Mouse (Mus musculus) v-Abl transformed pro-B cells (cell line): ENCODE data around the gene Tubg1.

Source experiments
- in situ Hi-C, 2 experiments: fragments of 400-800 bp; cut with MboI; formaldehyde crosslinking; loops; one replicate each; pipeline ENCODE4 v1.15.1; 2025; ENCODE audit not compliant: unreplicated experiment in 2 of 2

Tubg1 gene

GRCm38 (mm10) chr11:101161551-101161950 is 41.8 kb downstream of the Tubg1 start:
- in situ Hi-C loops: no loop called here

DNA sequence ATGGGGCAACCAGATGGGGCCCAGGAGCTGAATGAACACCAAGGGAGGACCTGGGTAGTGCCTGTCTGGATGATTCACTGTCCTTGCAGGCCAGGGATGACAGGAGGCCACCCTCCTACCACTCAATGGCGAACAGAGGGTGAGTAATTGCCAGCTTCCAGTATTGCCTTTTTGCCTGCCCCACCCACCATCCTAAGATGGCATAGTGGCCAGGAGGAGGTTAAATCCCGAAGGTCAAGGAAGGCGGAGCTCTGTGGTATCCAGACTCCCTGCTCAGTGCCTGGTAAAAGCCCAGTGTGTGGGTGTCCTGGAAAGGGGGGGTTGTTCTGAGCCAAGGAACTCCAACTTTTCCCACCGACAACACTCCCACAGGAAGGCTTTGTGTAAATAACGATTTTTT is 42.6 kb downstream of the Tubg1 start:
- in situ Hi-C loops: no loop called here

DNA sequence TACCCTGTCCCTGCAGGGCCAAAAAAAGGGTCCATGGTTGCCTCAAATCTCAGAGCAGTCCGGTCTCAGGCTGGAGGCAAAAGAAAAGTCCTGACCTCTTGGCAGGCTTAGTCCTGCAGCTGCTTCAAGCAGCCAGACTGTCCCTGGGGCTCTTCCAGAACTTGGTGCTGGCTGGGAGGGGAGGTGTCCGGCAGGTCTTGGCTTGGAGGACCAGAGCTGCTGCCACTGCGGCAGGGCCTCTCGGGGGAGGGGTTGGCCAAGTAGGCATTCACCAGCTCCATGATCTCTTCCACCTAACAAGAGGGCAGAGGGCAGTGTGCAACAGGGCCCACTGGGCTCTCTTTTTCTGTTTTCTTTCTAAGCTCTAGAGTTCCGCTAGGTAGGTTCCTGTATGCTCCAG is 43.0 kb downstream of the Tubg1 start:
- in situ Hi-C loops: no loop called here

DNA sequence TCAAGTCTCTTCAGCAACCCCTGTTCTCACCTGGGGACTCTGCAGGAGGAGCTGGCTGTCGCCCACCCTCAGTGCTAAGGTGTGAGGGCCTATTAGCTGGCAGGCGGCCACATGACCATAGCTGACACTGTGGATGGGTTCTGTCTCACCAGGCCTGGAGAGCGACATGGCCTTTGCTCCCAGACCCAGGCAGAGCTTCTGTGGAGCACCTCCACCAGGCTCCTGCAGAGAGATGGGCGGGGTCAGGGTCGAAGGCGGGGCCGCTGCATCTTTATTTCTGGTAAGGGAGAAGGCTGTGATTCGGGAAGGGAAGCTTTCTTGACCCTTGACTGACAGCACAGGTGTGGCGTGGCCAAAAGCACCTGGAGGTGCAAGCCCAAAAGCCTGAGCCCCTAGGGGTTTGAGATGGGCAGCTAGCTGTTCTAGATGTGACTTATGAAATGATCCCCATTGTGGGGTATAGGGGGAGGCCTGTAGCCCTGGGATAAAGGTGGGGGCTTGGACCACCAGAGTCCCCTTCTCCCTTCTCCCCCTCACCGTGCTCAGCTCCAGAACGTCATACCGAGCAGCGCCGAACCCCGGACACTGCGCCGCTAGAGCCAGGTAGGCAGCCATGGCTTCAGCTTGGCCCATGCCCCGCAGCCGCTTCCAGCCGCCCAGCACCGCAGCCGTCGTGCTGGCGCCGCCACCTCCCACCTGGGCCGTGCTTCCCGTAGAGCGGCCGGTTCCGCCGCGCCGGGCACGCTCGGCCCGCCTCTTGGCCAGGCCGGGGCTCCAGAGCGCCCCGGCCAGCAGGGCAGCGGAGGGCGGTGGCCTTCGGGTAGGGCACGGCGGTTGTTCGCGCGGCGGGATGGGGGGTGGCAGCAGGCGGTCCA is 44.0 kb downstream of the Tubg1 start:
- in situ Hi-C loops: no loop called here

GRCm38 (mm10) chr11:101164351-101164665 is 44.6 kb downstream of the Tubg1 start:
- in situ Hi-C loops: no loop called here

DNA sequence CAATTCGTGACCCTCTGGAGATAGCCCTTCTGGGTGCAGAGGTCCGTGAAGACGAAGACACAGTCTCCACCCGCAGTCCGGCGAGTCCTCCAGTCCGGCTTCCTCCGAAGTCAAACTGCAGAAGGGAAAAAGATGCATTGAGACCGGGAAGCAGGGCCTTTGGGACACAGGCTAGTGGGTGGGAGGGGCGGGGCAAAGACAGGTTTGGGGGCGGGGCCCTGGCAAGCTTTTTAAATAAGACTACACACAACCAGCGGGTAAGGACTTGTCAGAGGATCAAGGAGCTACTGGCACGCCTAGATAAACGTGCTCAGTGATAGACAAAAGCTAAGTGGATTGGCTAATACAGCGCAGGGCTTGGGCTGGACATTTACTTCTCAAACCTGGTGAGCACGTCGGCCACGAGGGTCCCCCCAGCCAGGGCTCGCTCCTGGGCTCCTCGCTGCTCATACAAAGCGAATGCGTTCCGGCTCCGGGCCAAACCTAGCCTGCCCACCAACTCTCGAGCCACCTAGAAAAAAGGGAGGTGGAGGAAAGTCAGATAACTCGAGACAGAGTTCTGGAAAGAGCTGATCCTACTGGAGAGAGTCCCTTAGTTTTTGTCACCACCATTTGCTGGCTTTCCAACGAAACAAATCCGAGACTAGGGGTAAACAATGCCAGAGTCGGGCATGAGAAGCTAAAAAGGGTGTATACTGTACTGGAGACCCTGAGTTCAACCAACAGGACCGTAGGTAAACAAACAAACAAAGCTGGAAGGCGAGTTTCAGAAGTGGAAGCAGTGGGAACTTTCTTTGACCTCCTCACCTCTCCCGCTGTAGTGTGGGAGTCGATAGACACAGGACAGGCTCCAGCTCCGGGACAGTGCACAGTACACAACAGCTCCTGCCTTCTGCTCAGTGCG is 45.2 kb downstream of the Tubg1 start:
- in situ Hi-C loops: no loop called here

GRCm38 (mm10) chr11:101166357-101166756 is 46.6 kb downstream of the Tubg1 start:
- in situ Hi-C loops: no loop called here

DNA sequence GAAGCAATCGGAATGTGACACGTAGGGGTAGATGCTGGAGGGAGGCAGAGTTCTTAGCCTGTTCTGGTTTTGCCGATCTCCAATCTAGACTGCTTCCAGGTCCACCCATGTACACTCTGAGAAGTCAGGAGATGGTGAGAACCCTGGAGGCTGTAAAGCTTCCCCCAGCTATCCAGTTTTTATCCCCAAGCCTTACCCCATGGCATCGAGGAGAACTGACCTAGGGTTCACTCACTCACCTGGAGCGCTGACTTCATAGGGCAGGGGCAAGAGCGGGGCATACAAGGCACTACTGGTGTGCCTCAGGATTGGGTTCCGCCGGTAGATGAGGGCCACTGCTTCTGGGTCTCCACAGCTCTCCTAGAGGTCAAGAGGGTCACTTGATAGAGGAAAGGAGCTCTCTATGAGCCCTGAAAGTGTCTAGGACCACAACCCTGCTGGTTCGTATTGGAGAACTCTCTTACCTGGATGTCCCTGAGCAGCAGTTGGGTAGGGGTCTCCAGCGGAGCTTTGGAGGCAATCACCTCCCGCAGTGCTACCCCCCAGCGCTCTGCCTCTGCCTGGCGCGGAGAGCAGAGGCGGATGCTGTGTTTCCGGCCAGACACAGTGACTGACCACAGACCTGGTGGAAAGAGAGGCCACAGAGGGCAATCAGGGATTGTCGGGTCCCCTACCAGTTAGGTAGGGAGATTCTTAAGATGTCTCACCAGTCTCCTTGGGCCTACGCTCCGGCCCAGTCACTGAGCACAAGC is 47.6 kb downstream of the Tubg1 start:
- in situ Hi-C loops: no loop called here

DNA sequence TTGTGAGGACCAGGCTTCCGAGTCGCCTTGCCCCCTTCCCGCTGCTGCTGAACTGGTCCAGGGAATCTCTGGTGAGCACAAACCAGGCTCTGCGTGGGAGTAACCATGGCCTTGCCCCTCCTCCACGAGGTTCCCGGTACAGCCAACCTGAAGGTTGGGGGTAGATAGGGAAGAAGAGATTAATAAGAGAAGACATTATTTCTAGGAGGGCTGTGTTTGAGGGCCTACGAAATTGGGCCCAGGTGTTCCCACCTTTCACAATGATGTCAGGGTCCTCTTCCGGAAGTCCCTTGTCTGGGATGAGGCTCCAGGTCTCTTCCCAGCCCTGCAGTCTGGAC is 48.2 kb downstream of the Tubg1 start:
- in situ Hi-C loops: no loop called here

DNA sequence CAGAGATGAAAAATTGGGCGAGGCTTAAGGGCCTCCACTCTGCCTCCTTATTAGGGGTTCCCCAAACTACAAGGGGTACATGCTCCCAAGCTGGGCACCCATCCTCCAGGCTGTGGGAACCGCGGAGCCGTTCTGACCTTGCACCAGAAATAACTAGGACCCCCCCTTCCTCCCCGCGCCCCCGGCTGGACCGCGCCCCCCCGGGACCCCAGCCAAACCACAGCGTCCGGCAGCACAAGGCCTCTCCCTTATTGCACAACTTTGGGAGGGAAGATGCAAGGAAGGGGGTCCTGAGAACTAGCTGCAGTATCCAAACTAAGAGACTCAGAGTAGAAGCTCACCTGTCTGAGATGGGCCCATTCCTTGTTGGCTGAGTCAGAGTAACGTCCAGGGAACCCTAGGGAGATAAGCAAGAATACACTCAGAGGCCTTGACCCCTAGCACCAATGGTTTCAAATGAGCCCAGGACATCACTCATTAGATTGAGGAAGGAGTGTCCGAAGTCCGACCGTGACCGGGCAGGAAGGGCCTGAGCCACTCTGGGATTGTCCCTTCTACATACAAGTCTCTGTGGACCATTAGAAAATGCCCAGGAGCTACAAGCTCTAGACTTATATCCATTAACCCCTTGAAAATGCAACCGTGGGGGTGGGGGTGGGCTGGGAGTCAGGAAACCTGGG is 48.7 kb downstream of the Tubg1 start:
- in situ Hi-C loops: no loop called here

DNA sequence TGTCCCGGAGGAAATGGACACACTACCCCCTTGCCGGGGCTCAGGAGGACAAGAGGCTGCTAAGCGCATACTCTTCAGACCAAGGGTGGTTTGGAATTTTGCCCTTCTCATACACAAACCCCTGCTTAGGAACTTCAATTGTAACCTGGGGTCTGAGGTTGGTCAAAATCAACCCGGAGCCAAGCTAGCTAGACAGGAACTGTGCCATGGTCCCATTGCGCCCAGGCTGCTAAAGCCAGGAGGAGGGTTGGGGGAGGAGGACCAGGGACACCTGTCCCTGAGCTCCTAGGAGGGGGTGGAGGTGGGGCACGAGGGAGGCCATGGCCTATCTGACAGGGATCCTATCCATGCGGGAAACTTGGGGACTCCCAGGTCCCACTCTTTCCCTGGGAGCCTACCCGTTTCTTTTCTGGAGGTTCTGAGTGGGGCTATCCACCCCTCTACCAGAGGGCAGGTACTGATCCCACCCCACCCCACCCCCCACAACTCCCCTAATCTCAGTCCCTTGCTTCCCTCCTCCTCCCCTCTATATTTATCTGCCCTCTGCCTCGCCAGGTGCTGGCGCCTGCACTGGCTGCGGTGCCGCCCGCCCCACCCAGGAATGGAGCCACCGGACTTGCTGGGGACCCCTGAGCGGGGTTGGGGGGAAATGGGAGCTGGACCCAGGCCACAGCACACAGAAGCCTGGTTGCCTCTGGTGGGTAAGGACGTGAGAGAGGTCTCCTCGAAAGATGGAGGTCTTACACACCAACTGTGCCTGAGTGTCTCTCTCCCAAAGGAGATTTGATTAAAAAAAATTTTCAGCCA is 49.8 kb downstream of the Tubg1 start:
- in situ Hi-C loops: loop anchor here (5.0 kb wide), 2 partner anchors 37 to 87 kb away; partner anchors contain the start of gene Coasy (in 1 of the 2)

- in situ Hi-C loops: loop anchor here (5.0 kb wide), 2 partner anchors 38 to 88 kb away; partner anchors contain the start of gene Coasy (in 1 of the 2)
Observed at GRCm38 (mm10) chr11:101170354-101170810, 50.6 kb downstream of the Tubg1 start, which contains the start of gene Cntnap1. Gene Cntnap1, plus strand, starts transcription at chr11:101170523.

DNA sequence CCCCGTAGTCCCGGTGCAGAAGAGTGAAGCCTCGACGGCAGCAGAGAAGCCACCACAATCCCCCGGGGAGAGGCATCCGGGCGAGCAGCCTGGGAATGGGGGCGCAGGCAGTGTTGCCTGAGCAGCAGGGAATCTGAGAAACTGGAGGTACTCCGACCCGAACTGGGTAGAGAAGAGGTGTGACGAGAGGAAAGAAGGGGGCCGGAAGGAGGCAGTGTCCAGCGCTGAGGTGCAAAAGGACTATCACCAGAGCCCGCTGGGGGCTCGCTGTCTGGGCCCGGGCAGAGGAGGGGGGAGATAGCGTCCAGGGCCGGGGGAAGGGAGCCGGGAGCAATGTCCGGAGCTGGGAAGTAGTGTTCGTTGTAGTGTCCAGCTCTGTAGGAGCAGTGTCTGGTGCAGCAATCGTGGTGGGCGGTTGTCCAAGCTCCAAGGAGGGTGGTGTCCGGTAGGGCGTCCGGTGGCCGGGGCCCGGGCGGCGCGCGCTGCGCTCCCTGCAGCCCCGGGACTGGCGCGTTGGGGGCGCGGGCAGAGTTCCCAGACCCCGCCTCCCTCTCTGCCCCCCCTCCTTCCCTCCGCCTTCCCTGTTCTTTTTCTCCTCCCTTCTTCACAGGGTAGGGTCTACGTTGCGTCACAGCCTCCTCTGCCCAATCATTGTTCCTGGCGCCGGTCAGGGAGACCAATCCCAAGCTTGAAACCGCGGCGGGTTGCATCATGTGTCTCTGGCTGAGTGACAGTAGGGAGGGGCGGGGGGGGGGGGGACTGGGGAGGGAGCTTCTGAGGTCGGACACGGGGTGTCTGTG is 51.3 kb downstream of the Tubg1 start, which contains the start of gene Plekhh3:
Gene Plekhh3, minus strand, starts transcription at position 541 of the 800 bp plus-strand sequence.
- in situ Hi-C loops: loop anchor here (5.0 kb wide), 2 partner anchors 39 to 89 kb away; partner anchors contain the start of gene Coasy (in 1 of the 2)

DNA sequence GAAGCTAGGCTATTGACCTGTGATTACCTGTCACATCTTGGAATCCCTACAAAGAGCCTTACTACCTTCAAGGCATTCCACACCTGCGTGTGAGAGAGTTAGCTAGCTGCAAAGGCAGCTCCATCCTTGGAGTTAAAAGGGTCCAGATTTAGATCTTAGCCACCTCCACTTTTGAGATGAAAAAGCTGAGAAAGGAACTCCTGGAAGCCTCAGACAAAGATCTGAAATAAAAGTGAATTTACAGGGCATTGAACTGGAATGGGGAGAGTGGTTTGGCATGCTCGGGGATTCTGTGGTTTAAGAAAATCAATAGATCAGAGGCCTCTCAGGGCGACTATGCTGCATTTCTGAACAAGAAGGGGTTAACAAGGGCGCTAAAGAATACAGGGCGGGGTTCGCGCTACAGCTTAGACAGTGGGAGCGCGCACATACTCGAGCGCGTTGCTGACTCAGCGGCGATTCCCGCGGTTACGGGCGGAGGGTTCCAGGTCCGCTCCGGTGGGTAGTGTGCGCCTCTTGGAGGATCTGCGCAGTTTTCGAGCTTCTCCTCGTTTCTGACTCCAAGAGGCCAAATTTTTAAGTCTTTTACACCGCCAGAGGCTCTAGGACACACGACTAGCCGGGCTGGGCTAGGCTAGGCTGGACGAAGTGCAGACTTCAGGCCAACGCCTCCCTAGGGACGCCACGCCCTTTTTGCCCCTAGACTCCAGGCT is 52.1 kb downstream of the Tubg1 start:
- in situ Hi-C loops: loop anchor here (5.0 kb wide), 2 partner anchors 40 to 90 kb away; partner anchors contain the start of gene Coasy (in 1 of the 2)

GRCm38 (mm10) chr11:101172434-101172815 is 52.7 kb downstream of the Tubg1 start:
- in situ Hi-C loops: loop anchor here (5.0 kb wide), 2 partner anchors 40 to 90 kb away; partner anchors contain the start of gene Coasy (in 1 of the 2)

- in situ Hi-C loops: loop anchor here (5.0 kb wide), 2 partner anchors 41 to 91 kb away; partner anchors contain the start of gene Coasy (in 1 of the 2)
Observed at GRCm38 (mm10) chr11:101173112-101173511, 53.4 kb downstream of the Tubg1 start.

DNA sequence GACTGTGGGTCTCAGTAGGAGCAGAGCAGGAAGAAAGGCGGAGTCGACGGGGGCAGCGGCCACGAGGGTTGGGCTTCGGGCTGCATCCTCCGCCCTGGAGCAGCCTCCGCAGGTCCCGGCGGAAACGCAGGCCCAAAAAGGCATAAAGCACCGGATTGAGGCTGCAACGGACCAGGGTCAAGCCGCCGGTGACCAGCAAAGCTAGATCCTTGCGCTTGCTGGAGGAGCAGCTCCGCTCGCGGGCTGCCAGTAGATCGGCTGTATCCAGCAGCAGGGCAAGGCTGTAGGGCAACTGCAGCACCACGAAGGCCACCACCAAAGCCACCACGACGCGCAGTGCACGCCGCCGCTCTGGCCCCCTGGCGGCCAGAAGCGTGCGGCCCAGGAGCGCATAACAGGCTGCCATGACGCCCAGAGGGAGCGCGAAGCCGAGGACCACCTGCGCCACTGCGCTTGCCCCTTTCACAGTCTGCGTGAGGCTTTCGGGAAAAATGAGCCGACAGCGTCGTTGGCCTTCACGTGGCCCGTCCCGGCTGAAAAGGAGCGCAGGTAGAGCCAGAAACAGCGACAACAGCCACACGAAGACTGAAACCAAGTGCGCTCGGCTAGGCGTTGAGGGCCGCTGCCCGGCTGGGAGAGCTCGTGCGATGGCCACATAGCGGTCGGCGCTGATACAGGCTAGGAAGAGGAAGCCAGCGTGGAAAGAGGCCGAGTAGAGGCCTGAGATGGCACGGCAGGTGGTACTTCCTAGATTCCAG is 54.1 kb downstream of the Tubg1 start:
- in situ Hi-C loops: loop anchor here (5.0 kb wide), 2 partner anchors 42 to 92 kb away; partner anchors contain the start of gene Coasy (in 1 of the 2)
